Mouse (Mus musculus) activated CD4-positive, CD25-positive, alpha-beta regulatory T cell (primary cell): ENCODE results near the gene Pacs2. TPM values are rescaled to one million over a fixed set of nuclear protein-coding genes. Genes with fewer than 3 reads are reported as not detected.

Experiments
- polyA plus RNA-seq, 2 experiments: library from polyadenylated mRNA; unstranded; fragments of 100-300 nt; shearing (Covaris generic); gene quantifications; one replicate each; pipeline ENCODE4 v1.2.1; 2017

The Pacs2 gene
- 10 to 100 TPM; 11.4 to 22.8 TPM for polyA plus RNA-seq

DNA sequence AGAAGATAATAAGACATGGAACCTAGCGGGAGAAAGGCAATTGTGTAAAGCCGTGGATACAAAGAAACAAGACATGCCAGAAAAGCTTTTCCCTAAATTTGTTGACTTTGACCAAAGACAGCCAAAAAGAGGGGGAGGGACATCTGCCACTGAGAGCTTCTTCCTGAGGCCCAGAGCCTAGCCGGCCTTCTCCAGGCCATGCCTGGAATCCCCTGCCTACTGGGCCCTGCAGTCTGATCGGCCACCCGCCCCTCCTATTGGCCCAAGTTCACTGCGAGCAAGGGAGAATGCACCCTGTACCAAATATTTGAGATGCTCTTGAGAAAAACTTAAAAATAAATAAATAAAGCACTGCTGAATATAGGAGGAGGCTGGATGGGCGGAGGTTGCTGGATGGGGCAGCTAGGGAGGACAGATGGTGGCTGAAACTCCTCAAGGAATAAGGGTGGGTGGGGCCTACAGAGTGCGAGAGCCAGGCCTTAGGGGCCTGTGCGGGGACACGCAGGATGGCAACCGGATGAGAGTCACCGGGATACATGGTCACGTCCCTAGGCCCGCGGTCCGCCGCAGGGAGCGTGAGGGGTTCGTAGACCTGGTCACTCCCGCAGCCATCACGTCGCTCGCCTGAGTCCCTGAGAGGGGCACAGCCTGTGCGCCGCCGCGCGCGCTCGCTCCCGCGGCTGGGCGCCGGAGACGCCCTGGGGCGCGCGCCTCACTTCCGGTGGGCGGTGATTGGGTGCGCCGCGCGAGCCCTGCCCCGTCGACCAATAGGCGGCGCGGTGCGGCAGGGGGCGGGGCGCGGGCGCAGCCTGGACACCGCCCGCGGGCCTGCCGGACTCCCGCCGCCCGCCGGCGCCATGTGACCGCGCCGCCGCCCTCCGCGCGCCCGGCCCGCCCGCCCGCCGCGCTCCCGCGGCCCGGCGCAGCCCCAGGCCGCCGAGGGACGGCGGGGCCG lies at the start of gene Pacs2:
Pacs2 (plus strand) TSS at position 905 of the 955 bp plus-strand sequence.

DNA sequence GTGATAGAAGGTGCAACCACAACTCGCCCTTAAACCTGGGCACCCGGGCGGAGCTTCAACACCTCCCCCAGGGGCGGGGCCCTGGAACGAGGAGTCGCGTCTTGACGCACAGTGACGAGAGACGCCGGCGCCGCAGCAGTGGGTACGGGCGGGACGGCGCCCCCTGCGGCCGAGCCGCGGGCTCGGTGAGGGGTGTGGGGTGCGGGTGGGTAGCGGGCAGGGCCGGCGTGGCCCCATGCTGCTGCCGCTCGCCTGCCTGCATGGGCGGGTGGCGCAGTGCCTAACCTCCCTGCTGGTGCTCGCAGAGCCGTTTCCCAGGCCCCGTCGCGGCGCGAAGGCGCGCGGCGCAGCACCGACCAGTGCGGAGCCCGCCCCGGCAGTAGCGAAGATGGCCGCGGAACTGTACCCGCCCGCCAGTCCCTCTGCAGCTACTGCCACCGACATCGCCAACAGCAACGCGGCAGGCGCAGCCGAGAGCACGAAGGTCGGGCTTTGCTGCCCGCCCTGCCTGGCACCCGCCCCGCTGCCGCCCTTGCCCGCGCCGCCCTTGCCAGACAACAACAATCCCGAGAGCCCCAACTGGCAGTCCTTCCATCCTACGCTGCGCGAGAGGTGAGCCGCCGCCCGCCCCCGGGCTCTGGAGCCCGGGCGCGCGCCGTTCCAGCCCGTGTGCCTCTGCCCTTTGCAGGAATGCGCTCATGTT lies 37.8 kb upstream of the Pacs2 start, which contains the start of gene Btbd6:
Btbd6 (plus strand) TSS at position 112 of the 703 bp plus-strand sequence.

GRCm38 (mm10) chr12:113000294-113001132 lies 13.8 kb upstream of the Pacs2 start, which contains the start of gene Brf1:
TSS of gene Brf1 (minus strand) at chr12:113000704.

DNA sequence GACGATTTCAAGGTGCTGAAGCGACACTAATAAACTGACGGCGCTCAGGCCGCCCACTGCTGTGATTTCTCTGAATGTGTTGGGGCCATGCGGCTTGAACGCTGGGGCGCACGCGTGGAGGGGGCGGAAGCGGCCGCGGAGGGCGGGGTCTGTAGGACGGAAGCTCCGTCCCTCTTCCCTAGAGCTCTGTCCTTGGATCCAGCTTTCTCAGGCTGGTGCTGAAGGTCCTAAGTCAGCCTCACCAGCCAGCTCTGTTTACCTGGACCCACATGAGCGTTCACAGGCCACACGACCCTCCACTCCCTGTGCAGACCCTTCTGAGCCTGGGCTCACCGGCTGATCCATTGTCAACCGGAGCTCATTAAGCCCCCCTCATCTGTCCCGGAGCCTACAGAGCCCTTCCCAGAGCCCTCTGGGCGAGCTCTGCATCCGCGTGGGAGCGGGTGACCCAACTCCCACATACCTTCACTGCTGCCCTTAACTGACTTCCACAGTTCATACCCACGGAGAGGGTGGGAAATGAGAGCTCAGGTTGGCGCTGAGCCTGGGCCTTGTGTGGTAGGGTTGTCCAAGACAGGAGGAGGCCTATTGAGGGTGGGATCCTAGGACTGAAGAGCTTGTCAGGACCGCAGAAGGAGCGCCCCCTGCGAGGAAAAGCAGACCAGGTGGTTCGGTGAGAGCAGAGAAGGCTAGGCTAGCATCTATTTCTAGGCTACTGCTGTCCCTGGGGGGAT lies 60.2 kb downstream of the Pacs2 start, which contains the start of gene Tex22:
Tex22 (plus strand) TSS at position 174 of the 734 bp plus-strand sequence.

DNA sequence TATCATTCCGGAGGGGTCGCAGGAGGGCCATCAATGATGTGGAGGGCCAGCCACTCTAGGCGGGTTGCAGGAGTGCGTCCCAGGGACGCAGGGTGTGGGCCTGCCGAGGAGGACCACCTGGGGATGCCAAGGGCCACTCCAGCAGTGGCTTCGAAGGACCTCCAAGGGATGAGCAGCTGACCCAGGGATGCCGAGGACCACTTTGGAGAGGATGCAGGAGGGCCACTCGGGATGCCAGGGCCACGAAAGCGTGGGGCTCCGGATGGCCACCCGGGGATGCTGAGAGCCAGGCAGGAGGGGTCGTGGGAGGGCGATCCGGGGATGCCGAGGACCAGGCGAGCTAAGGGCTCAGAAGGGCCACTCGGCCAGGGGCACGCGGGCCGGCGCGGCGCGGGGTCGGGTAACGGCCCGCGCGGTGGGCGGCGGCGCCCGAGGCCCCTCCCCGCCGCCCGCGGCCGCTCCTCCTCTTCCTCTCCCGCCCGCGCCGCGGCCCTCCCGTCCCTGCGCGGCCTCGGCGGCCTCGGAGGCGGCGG lies 83.5 kb downstream of the Pacs2 start, which contains the start of gene Mta1:
Mta1 (plus strand) TSS at position 530 of the 533 bp plus-strand sequence.

Other genes with a start within 250 kb of the Pacs2 start
- not detected for gene Ahnak2, start 211.9 kb upstream of the Pacs2 start, polyA plus RNA-seq
- under 1 TPM in 1 of 2 experiments, not detected in 1; 0.80 TPM for gene Clba1, start 205.6 kb upstream of the Pacs2 start, polyA plus RNA-seq
- 10 to 100 TPM; 66.6 to 83.4 TPM for gene Cdca4, start 185.1 kb upstream of the Pacs2 start, polyA plus RNA-seq
- gene Gpr132, start 146.3 kb upstream of the Pacs2 start, polyA plus RNA-seq, result 10 to 100 TPM; 29.2 to 34.1 TPM
- gene Jag2, start 84.7 kb upstream of the Pacs2 start, polyA plus RNA-seq, result 1 to 10 TPM; 1.1 to 2.1 TPM
- 10 to 100 TPM; 53.5 to 60.1 TPM for gene Nudt14, start 72.4 kb upstream of the Pacs2 start, polyA plus RNA-seq
- 10 to 100 TPM; 41.0 to 48.6 TPM for gene Btbd6, start 38.0 kb upstream of the Pacs2 start, polyA plus RNA-seq
- gene Brf1, start 13.8 kb upstream of the Pacs2 start, polyA plus RNA-seq, result 100 to 1,000 TPM; 143 to 169 TPM
- not detected for gene Tex22, start 60.0 kb downstream of the Pacs2 start, polyA plus RNA-seq
- 10 to 100 TPM; 35.7 to 37.9 TPM for gene Mta1, start 83.8 kb downstream of the Pacs2 start, polyA plus RNA-seq
- 1 to 10 TPM; 3.1 to 6.4 TPM for gene Crip2, start 125.7 kb downstream of the Pacs2 start, polyA plus RNA-seq
- gene Crip1, start 131.8 kb downstream of the Pacs2 start, polyA plus RNA-seq, result 1,000 to 10,000 TPM; 1,349 to 2,216 TPM
- 10 to 100 TPM; 10.4 to 13.7 TPM for gene Tedc1, start 141.9 kb downstream of the Pacs2 start, polyA plus RNA-seq
- 1 to 10 TPM in 1 of 2 experiments, not detected in 1; 2.8 TPM for gene Tmem121, start 171.4 kb downstream of the Pacs2 start, polyA plus RNA-seq